Mouse (Mus musculus) cortical plate, adult 2 months (tissue): ENCODE measurements around the gene Rnasel.

Source experiments
- CTCF ChIP-seq: fragments of 200-500 bp; IDR thresholded peaks from 2 replicates; pipeline ENCODE4 v1.5.1; 2011; ENCODE audit warnings: mild to moderate bottlenecking, control low read depth, low read length; ENCODE audit not compliant: insufficient read depth; ENCODE audit errors: extremely low read depth
- POLR2A ChIP-seq: fragments of 200-500 bp; IDR thresholded peaks from 2 replicates; pipeline ENCODE4 v1.6.1; 2011; ENCODE audit warnings: mild to moderate bottlenecking, low read length, control low read depth; ENCODE audit not compliant: insufficient read depth; ENCODE audit errors: extremely low read depth

DNA sequence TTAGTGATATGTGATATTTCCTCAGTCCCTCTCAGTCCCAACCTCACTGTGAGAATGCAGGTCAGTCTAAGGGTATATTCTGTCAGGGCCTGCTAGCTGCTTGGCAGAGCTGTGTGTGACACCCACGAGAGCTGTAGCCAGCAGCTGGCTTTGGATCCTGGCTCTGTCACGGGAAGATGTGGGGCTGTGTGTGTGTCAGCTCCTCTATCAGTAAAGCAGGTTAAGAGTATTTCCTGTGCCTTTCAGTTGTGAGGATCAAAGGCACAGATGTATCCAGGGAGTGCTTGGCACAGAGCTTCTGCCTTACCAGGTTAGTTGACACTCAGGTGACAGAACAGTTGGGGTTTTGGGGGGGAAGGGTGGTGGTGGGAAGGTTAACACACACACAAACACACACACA, 19.4 kb upstream of the Rnasel start:
- TF ChIP-seq POLR2A (no peak), CTCF (no peak)
